Mouse (Mus musculus): Measurements from ENCODE around the gene Ly9. TPM values are rescaled to one million over a fixed set of nuclear protein-coding genes. Genes with fewer than 3 reads are reported as not detected.

Ly9 gene
- polyA plus RNA-seq, 1 experiment from 2014 or later: not detected

- Histone ChIP-seq H3K36me3 (ENCODE audit: control insufficient read depth, insufficient read depth, low read length) (no peaks in the 10 kb centered on the region), H3K9ac (ENCODE audit: low read depth, low read length) (no peak overlapping the region), H3K27me3 (ENCODE audit: control insufficient read depth, insufficient read depth, low read length) (no peaks in the 10 kb centered on the region), H3K9me3 (replicated peaks; ENCODE audit: control insufficient read depth, low read length) (no peaks in the 10 kb centered on the region), H3K4me3 (ENCODE audit: low read depth, low read length) (no peak overlapping the region), H3K4me2 (no peak overlapping the region), H3K4me1 (ENCODE audit: control insufficient read depth, insufficient read depth, low read length) (no peaks in the 10 kb centered on the region), H3K27ac (ENCODE audit: low read depth, low read length) (no peak overlapping the region)
- ATAC-seq (replicated peaks; ENCODE audit: insufficient number of reproducible peaks, low FRiP score, low TSS enrichment): no peak
- WGBS (ENCODE audit: insufficient replicate concordance): 22% methylated on average over 8 of the region's 8 CpGs
Observed at GRCm38 (mm10) chr1:171566777-171567176, 40.4 kb downstream of the Ly9 start.

- no peak overlapping the region for H3K4me2 ChIP-seq
- no peaks in the 10 kb centered on the region for H3K4me1 ChIP-seq (ENCODE audit: control insufficient read depth, insufficient read depth, low read length)
- H3K9me3 ChIP-seq (replicated peaks; ENCODE audit: control insufficient read depth, low read length): no peaks in the 10 kb centered on the region
- 36% methylated on average over 4 of the region's 4 CpGs for WGBS (ENCODE audit: insufficient replicate concordance)
- no peak overlapping the region for H3K9ac ChIP-seq (ENCODE audit: low read depth, low read length)
- no peak for ATAC-seq (replicated peaks; ENCODE audit: insufficient number of reproducible peaks, low FRiP score, low TSS enrichment)
- no peak overlapping the region for H3K27ac ChIP-seq (ENCODE audit: low read depth, low read length)
- H3K36me3 ChIP-seq (ENCODE audit: control insufficient read depth, insufficient read depth, low read length): no peaks in the 10 kb centered on the region
- no peak overlapping the region for H3K4me3 ChIP-seq (ENCODE audit: low read depth, low read length)
- H3K27me3 ChIP-seq (ENCODE audit: control insufficient read depth, insufficient read depth, low read length): no peaks in the 10 kb centered on the region
Observed at GRCm38 (mm10) chr1:171565888-171566287, 41.3 kb downstream of the Ly9 start.

- 52% methylated on average over 3 of the region's 3 CpGs for WGBS (ENCODE audit: insufficient replicate concordance)
- 0 out of 2 replicates have a peak, but pooled peaks cover 3% of the 10 kb centered on the region for H3K4me1 ChIP-seq (ENCODE audit: control insufficient read depth, insufficient read depth, low read length)
- no peak overlapping the region for H3K27ac ChIP-seq (ENCODE audit: low read depth, low read length)
- H3K9ac ChIP-seq (ENCODE audit: low read depth, low read length): no peak overlapping the region
- H3K9me3 ChIP-seq (replicated peaks; ENCODE audit: control insufficient read depth, low read length): no peaks in the 10 kb centered on the region
- ATAC-seq (replicated peaks; ENCODE audit: insufficient number of reproducible peaks, low FRiP score, low TSS enrichment): no peak
- H3K27me3 ChIP-seq (ENCODE audit: control insufficient read depth, insufficient read depth, low read length): no peaks in the 10 kb centered on the region
- no peaks in the 10 kb centered on the region for H3K36me3 ChIP-seq (ENCODE audit: control insufficient read depth, insufficient read depth, low read length)
- no peak overlapping the region for H3K4me2 ChIP-seq
- H3K4me3 ChIP-seq (ENCODE audit: low read depth, low read length): no peak overlapping the region
Observed at GRCm38 (mm10) chr1:171564247-171564646, 43.0 kb downstream of the Ly9 start.

- Histone ChIP-seq H3K4me1 (ENCODE audit: control insufficient read depth, insufficient read depth, low read length) (0 out of 2 replicates have a peak, but pooled peaks cover 3% of the 10 kb centered on the region), H3K4me3 (ENCODE audit: low read depth, low read length) (no peak overlapping the region), H3K9me3 (replicated peaks; ENCODE audit: control insufficient read depth, low read length) (no peaks in the 10 kb centered on the region), H3K36me3 (ENCODE audit: control insufficient read depth, insufficient read depth, low read length) (no peaks in the 10 kb centered on the region), H3K27ac (ENCODE audit: low read depth, low read length) (no peak overlapping the region), H3K4me2 (no peak overlapping the region), H3K9ac (ENCODE audit: low read depth, low read length) (no peak overlapping the region), H3K27me3 (ENCODE audit: control insufficient read depth, insufficient read depth, low read length) (no peaks in the 10 kb centered on the region)
- no peak for ATAC-seq (replicated peaks; ENCODE audit: insufficient number of reproducible peaks, low FRiP score, low TSS enrichment)
- 77% methylated on average over 2 of the region's 2 CpGs for WGBS (ENCODE audit: insufficient replicate concordance)
Observed at GRCm38 (mm10) chr1:171563042-171563441, 44.2 kb downstream of the Ly9 start.

GRCm38 (mm10) chr1:171561639-171562225, 45.5 kb downstream of the Ly9 start:
- Histone ChIP-seq H3K4me1 (ENCODE audit: control insufficient read depth, insufficient read depth, low read length) (0 out of 2 replicates have a peak, but pooled peaks cover 3% of the 10 kb centered on the region), H3K27ac (ENCODE audit: low read depth, low read length) (no peak overlapping the region), H3K27me3 (ENCODE audit: control insufficient read depth, insufficient read depth, low read length) (no peaks in the 10 kb centered on the region), H3K9me3 (replicated peaks; ENCODE audit: control insufficient read depth, low read length) (no peaks in the 10 kb centered on the region), H3K4me2 (no peak overlapping the region), H3K36me3 (ENCODE audit: control insufficient read depth, insufficient read depth, low read length) (no peaks in the 10 kb centered on the region), H3K4me3 (ENCODE audit: low read depth, low read length) (no peak overlapping the region), H3K9ac (ENCODE audit: low read depth, low read length) (no peak overlapping the region)
- WGBS (ENCODE audit: insufficient replicate concordance): 61% methylated on average over 8 of the region's 11 CpGs
- no peak for ATAC-seq (replicated peaks; ENCODE audit: insufficient number of reproducible peaks, low FRiP score, low TSS enrichment)

GRCm38 (mm10) chr1:171561200-171561599, 46.0 kb downstream of the Ly9 start:
- H3K4me3 ChIP-seq (ENCODE audit: low read depth, low read length): no peak overlapping the region
- 0 out of 2 replicates have a peak, but pooled peaks cover 3% of the 10 kb centered on the region for H3K4me1 ChIP-seq (ENCODE audit: control insufficient read depth, insufficient read depth, low read length)
- H3K27ac ChIP-seq (ENCODE audit: low read depth, low read length): no peak overlapping the region
- H3K9ac ChIP-seq (ENCODE audit: low read depth, low read length): no peak overlapping the region
- H3K9me3 ChIP-seq (replicated peaks; ENCODE audit: control insufficient read depth, low read length): no peaks in the 10 kb centered on the region
- no peaks in the 10 kb centered on the region for H3K27me3 ChIP-seq (ENCODE audit: control insufficient read depth, insufficient read depth, low read length)
- no peak for ATAC-seq (replicated peaks; ENCODE audit: insufficient number of reproducible peaks, low FRiP score, low TSS enrichment)
- no peak overlapping the region for H3K4me2 ChIP-seq
- 67% methylated on average over 1 of the region's 1 CpGs for WGBS (ENCODE audit: insufficient replicate concordance)
- no peaks in the 10 kb centered on the region for H3K36me3 ChIP-seq (ENCODE audit: control insufficient read depth, insufficient read depth, low read length)

GRCm38 (mm10) chr1:171560262-171560661, 46.9 kb downstream of the Ly9 start:
- no peaks in the 10 kb centered on the region for H3K9me3 ChIP-seq (replicated peaks; ENCODE audit: control insufficient read depth, low read length)
- H3K4me2 ChIP-seq: no peak overlapping the region
- H3K27ac ChIP-seq (ENCODE audit: low read depth, low read length): no peak overlapping the region
- WGBS (ENCODE audit: insufficient replicate concordance): 26% methylated on average over 2 of the region's 2 CpGs
- no peak for ATAC-seq (replicated peaks; ENCODE audit: insufficient number of reproducible peaks, low FRiP score, low TSS enrichment)
- no peaks in the 10 kb centered on the region for H3K27me3 ChIP-seq (ENCODE audit: control insufficient read depth, insufficient read depth, low read length)
- no peak overlapping the region for H3K9ac ChIP-seq (ENCODE audit: low read depth, low read length)
- no peak overlapping the region for H3K4me3 ChIP-seq (ENCODE audit: low read depth, low read length)
- H3K36me3 ChIP-seq (ENCODE audit: control insufficient read depth, insufficient read depth, low read length): no peaks in the 10 kb centered on the region
- H3K4me1 ChIP-seq (ENCODE audit: control insufficient read depth, insufficient read depth, low read length): 0 out of 2 replicates have a peak, but pooled peaks cover 3% of the 10 kb centered on the region

GRCm38 (mm10) chr1:171558898-171559297, 48.3 kb downstream of the Ly9 start, which contains the start of gene Cd244a:
Gene Cd244a, plus strand, starts transcription at chr1:171559193.
- Histone ChIP-seq H3K4me3 (ENCODE audit: low read depth, low read length) (no peak within 1 kb of the TSS), H3K27ac (ENCODE audit: low read depth, low read length) (no peak within 1 kb of the TSS)
- 62% methylated on average over 4 of the region's 4 CpGs for WGBS (ENCODE audit: insufficient replicate concordance)

GRCm38 (mm10) chr1:171558407-171558806, 48.8 kb downstream of the Ly9 start:
- Histone ChIP-seq H3K9ac (ENCODE audit: low read depth, low read length) (no peak overlapping the region), H3K4me3 (ENCODE audit: low read depth, low read length) (no peak overlapping the region), H3K27ac (ENCODE audit: low read depth, low read length) (no peak overlapping the region), H3K4me2 (no peak overlapping the region), H3K9me3 (replicated peaks; ENCODE audit: control insufficient read depth, low read length) (no peaks in the 10 kb centered on the region), H3K27me3 (ENCODE audit: control insufficient read depth, insufficient read depth, low read length) (no peaks in the 10 kb centered on the region), H3K36me3 (ENCODE audit: control insufficient read depth, insufficient read depth, low read length) (no peaks in the 10 kb centered on the region), H3K4me1 (ENCODE audit: control insufficient read depth, insufficient read depth, low read length) (0 out of 2 replicates have a peak, but pooled peaks cover 3% of the 10 kb centered on the region)
- 71% methylated on average over 6 of the region's 6 CpGs for WGBS (ENCODE audit: insufficient replicate concordance)
- ATAC-seq (replicated peaks; ENCODE audit: insufficient number of reproducible peaks, low FRiP score, low TSS enrichment): no peak

More at GRCm38 (mm10) chr1:171558898-171559297, 48.3 kb downstream of the Ly9 start, which contains the start of gene Cd244a:
- no peak for ATAC-seq (replicated peaks; ENCODE audit: insufficient number of reproducible peaks, low FRiP score, low TSS enrichment)
- H3K4me1 ChIP-seq (ENCODE audit: control insufficient read depth, insufficient read depth, low read length): 0 out of 2 replicates have a peak, but pooled peaks cover 3% of the 10 kb centered on the region
- no peak within 1 kb of the TSS for H3K9ac ChIP-seq (ENCODE audit: low read depth, low read length)
- no peaks in the 10 kb centered on the region for H3K9me3 ChIP-seq (replicated peaks; ENCODE audit: control insufficient read depth, low read length)
- H3K27me3 ChIP-seq (ENCODE audit: control insufficient read depth, insufficient read depth, low read length): no peaks in the 10 kb centered on the region
- no peak within 1 kb of the TSS for H3K4me2 ChIP-seq
- no peaks in the 10 kb centered on the region for H3K36me3 ChIP-seq (ENCODE audit: control insufficient read depth, insufficient read depth, low read length)

All from heart, embryonic 11.5 days (tissue).